ENCODE assay signal across 8 mouse cellular contexts in genomic region chr9:35108916-35109315, GRCm38 (mm10). TPM values are rescaled to one million over a fixed set of nuclear protein-coding genes. Genes with fewer than 3 reads are reported as not detected.
DNase-seq lines count a peak whose midpoint lies in the region; ATAC-seq and TF ChIP-seq lines count a peak whose summit lies in the region.

No protein-coding gene starts in this region.

- H3K9ac ChIP-seq in kidney, embryonic 15.5 days = no peak overlapping the region
- no peak overlapping the region for H3K9ac ChIP-seq in embryonic facial prominence, embryonic 11.5 days (replicated peaks; ENCODE audit: low read length)
- no peak overlapping the region for H3K9ac ChIP-seq in heart, embryonic 14.5 days (ENCODE audit: low read length)
- H3K9ac ChIP-seq in lung, embryonic 16.5 days (ENCODE audit: low read length) = no peak overlapping the region

- no peaks in the 10 kb centered on the region for H3K27me3 ChIP-seq in kidney, embryonic 15.5 days
- H3K27me3 ChIP-seq in embryonic facial prominence, embryonic 11.5 days (ENCODE audit: control insufficient read depth, insufficient read depth, low read length) = no peaks in the 10 kb centered on the region
- H3K27me3 ChIP-seq in heart, embryonic 14.5 days (ENCODE audit: control insufficient read depth, insufficient read depth, low read length) = no peaks in the 10 kb centered on the region
- no peaks in the 10 kb centered on the region for H3K27me3 ChIP-seq in lung, embryonic 16.5 days (ENCODE audit: control insufficient read depth, insufficient read depth, low read depth, low read length)
- H3K27me3 ChIP-seq in thymus, adult 2 months (ENCODE audit: control insufficient read depth, insufficient read depth, low read length) = no peaks in the 10 kb centered on the region

- TF ChIP-seq POLR2A in thymus, adult 2 months (IDR thresholded peaks at IDR 0.05; ENCODE audit: control insufficient read depth, extremely low read depth, insufficient read depth, low read length, poor library complexity) = no peak

- peaks cover 20% of the 10 kb centered on the region for H3K4me1 ChIP-seq in kidney, embryonic 15.5 days
- peaks cover 9% of the 10 kb centered on the region for H3K4me1 ChIP-seq in embryonic facial prominence, embryonic 11.5 days (ENCODE audit: control insufficient read depth, insufficient read depth, low read length)
- peaks cover 45 to 52% of the 10 kb centered on the region in 2 experiments for H3K4me1 ChIP-seq in heart, embryonic 14.5 days (ENCODE audit: control insufficient read depth in 2 of 2, insufficient read depth in 2 of 2, low read length in 2 of 2)
- peaks cover 58% of the 10 kb centered on the region for H3K4me1 ChIP-seq in lung, embryonic 16.5 days (replicated peaks; ENCODE audit: control insufficient read depth, insufficient read depth, low read length)
- peaks cover 16% of the 10 kb centered on the region for H3K4me1 ChIP-seq in thymus, adult 2 months (replicated peaks; ENCODE audit: control insufficient read depth, insufficient read depth, low read length)

- H3K4me2 ChIP-seq in kidney, embryonic 15.5 days = no peak overlapping the region
- no peak overlapping the region for H3K4me2 ChIP-seq in embryonic facial prominence, embryonic 11.5 days (ENCODE audit: low read depth, low read length)
- no peak overlapping the region for H3K4me2 ChIP-seq in heart, embryonic 14.5 days (ENCODE audit: low read length)
- H3K4me2 ChIP-seq in lung, embryonic 16.5 days (ENCODE audit: low read depth, low read length) = no peak overlapping the region

- WGBS in kidney, embryonic 15.5 days = 57% methylated on average over 5 of the region's 5 CpGs
- WGBS in embryonic facial prominence, embryonic 11.5 days = 24% methylated on average over 5 of the region's 5 CpGs
- 62% methylated on average over 5 of the region's 5 CpGs for WGBS in heart, embryonic 14.5 days
- 34% methylated on average over 5 of the region's 5 CpGs for WGBS in lung, embryonic 16.5 days
- 78% methylated on average over 5 of the region's 5 CpGs for WGBS in thymus, adult 2 months

- TF ChIP-seq CTCF in thymus, adult 2 months (IDR thresholded peaks at IDR 0.05; ENCODE audit: borderline replicate concordance, control insufficient read depth, extremely low read depth, insufficient read depth, low read length, poor library complexity) = no peak

- no peaks in the 10 kb centered on the region for H3K9me3 ChIP-seq in kidney, embryonic 15.5 days (replicated peaks)
- no peaks in the 10 kb centered on the region for H3K9me3 ChIP-seq in embryonic facial prominence, embryonic 11.5 days (replicated peaks; ENCODE audit: control insufficient read depth, low read length)
- no peaks in the 10 kb centered on the region for H3K9me3 ChIP-seq in heart, embryonic 14.5 days (ENCODE audit: control insufficient read depth, low read length)
- no peaks in the 10 kb centered on the region for H3K9me3 ChIP-seq in lung, embryonic 16.5 days (ENCODE audit: control insufficient read depth, low read length)

- H3K4me3 ChIP-seq in kidney, embryonic 15.5 days (replicated peaks) = no peak overlapping the region
- no peak overlapping the region for H3K4me3 ChIP-seq in embryonic facial prominence, embryonic 11.5 days (ENCODE audit: low read depth, low read length)
- H3K4me3 ChIP-seq in heart, embryonic 14.5 days (ENCODE audit: control insufficient read depth in 1 of 2, insufficient read depth in 1 of 2, low read depth in 1 of 2, low read length in 2 of 2) = no peak overlapping the region
- H3K4me3 ChIP-seq in lung, embryonic 16.5 days (ENCODE audit: low read length) = no peak overlapping the region
- no peak overlapping the region for H3K4me3 ChIP-seq in thymus, adult 2 months (ENCODE audit: control insufficient read depth, insufficient read depth, low read length)

- H3K27ac ChIP-seq in kidney, embryonic 15.5 days = no peak overlapping the region
- H3K27ac ChIP-seq in embryonic facial prominence, embryonic 11.5 days (replicated peaks; ENCODE audit: low read depth, low read length) = peak overlapping the region; percentile 52
- H3K27ac ChIP-seq in heart, embryonic 14.5 days (replicated peaks in 1 of 2; ENCODE audit: control insufficient read depth in 1 of 2, insufficient read depth in 1 of 2, low read depth in 2 of 2, low read length in 2 of 2) = no peak overlapping the region
- H3K27ac ChIP-seq in lung, embryonic 16.5 days (ENCODE audit: low read length) = peak overlapping the region; percentile 82
- no peak overlapping the region for H3K27ac ChIP-seq in thymus, adult 2 months (ENCODE audit: control insufficient read depth, insufficient read depth, low read length)

- no peak for ATAC-seq in kidney, embryonic 15.5 days (replicated peaks; ENCODE audit: low FRiP score)
- 0 out of 2 replicates have a peak, but pooled peaks have one; percentile 8 for ATAC-seq in embryonic facial prominence, embryonic 11.5 days (replicated peaks; ENCODE audit: insufficient number of reproducible peaks, low FRiP score, low TSS enrichment, low read depth)
- ATAC-seq in heart, embryonic 14.5 days (ENCODE audit: insufficient number of reproducible peaks, insufficient read depth, low FRiP score, low read depth) = 0 out of 2 replicates have a peak, but pooled peaks have one; percentile 10
- ATAC-seq in lung, embryonic 16.5 days (ENCODE audit: low read depth) = peak; percentile 91

- peak; percentile 25 for DNase-seq in kidney, postnatal 14 days
- peak; percentile 79 for DNase-seq in embryonic facial prominence, embryonic 11.5 days (ENCODE audit: low spot score)
- peak; percentile 51 to 59 for DNase-seq in layer of hippocampus, postnatal 25 days (ENCODE audit: extremely low spot score in 1 of 2, low spot score in 1 of 2)
- no peak for DNase-seq in thymus, adult 2 months
- no peak for DNase-seq in spleen, postnatal 4 days (ENCODE audit: low spot score in 2 of 2)

- no peaks in the 10 kb centered on the region for H3K36me3 ChIP-seq in kidney, embryonic 15.5 days
- no peaks in the 10 kb centered on the region for H3K36me3 ChIP-seq in embryonic facial prominence, embryonic 11.5 days (replicated peaks; ENCODE audit: control insufficient read depth, insufficient read depth, low read depth, low read length)
- H3K36me3 ChIP-seq in heart, embryonic 14.5 days (ENCODE audit: control insufficient read depth, insufficient read depth, low read length) = no peaks in the 10 kb centered on the region
- H3K36me3 ChIP-seq in lung, embryonic 16.5 days (ENCODE audit: control insufficient read depth, insufficient read depth, low read length) = no peaks in the 10 kb centered on the region
- no peaks in the 10 kb centered on the region for H3K36me3 ChIP-seq in thymus, adult 2 months (ENCODE audit: control insufficient read depth, insufficient read depth, low read length)

RNA-seq across cellular contexts. Expression of gene St3gal4, which starts 10.2 kb away (rescaled TPM):
- 17.4 and 17.8 TPM in 2 replicates for polyA plus RNA-seq in kidney, embryonic 15.5 days (2015; fragmentation: Nextera tagmentation; extraction: Ambion mirVana)
- polyA plus RNA-seq in embryonic facial prominence, embryonic 11.5 days (2014; fragmentation: Nextera tagmentation; extraction: Ambion mirVana) = 24.2 and 25.4 TPM in 2 replicates
- polyA plus RNA-seq in heart, embryonic 14.5 days (2014; fragmentation: Nextera tagmentation; extraction: Ambion mirVana) = 22.9 and 25.1 TPM in 2 replicates
- total RNA-seq in layer of hippocampus, postnatal 25 days (2021) = 10 to 100 TPM; 23.9 to 24.5 TPM
- 38.2 and 39.3 TPM in 2 replicates for polyA plus RNA-seq in lung, embryonic 16.5 days (2015; fragmentation: Nextera tagmentation; extraction: Ambion mirVana)
- 8.9 and 10.4 TPM in 2 replicates for polyA plus RNA-seq in thymus, adult 2 months (2012; rRNA removed)

Comparison
In these comparisons a context has a peak if more than half of its experiments do, and no peak if none do; other contexts are left out.
1. DNase-seq: peak in kidney, postnatal 14 days (single experiment), embryonic facial prominence, embryonic 11.5 days (single experiment) and layer of hippocampus, postnatal 25 days (2 of 2); none in thymus, adult 2 months (single experiment) and spleen, postnatal 4 days (0 of 2).
2. H3K27ac ChIP-seq: peak in embryonic facial prominence, embryonic 11.5 days (single experiment) and lung, embryonic 16.5 days (single experiment); none in kidney, embryonic 15.5 days (single experiment), heart, embryonic 14.5 days (0 of 2) and thymus, adult 2 months (single experiment).